Mouse (Mus musculus) spleen, postnatal 10 days (tissue): Measurements from ENCODE around the gene A930033H14Rik.

Source experiments
- DNase-seq, 2 experiments: peaks; one replicate each; pipeline ENCODE4 v3.0.0; 2021 to 2022; ENCODE audit warnings: low spot score in 2 of 2

The A930033H14Rik gene

GRCm38 (mm10) chr10:69193721-69194120, 19.2 kb downstream of the A930033H14Rik start:
- DNase-seq: no peak

GRCm38 (mm10) chr10:69192266-69192665, 20.6 kb downstream of the A930033H14Rik start:
- DNase-seq: no peak

DNA sequence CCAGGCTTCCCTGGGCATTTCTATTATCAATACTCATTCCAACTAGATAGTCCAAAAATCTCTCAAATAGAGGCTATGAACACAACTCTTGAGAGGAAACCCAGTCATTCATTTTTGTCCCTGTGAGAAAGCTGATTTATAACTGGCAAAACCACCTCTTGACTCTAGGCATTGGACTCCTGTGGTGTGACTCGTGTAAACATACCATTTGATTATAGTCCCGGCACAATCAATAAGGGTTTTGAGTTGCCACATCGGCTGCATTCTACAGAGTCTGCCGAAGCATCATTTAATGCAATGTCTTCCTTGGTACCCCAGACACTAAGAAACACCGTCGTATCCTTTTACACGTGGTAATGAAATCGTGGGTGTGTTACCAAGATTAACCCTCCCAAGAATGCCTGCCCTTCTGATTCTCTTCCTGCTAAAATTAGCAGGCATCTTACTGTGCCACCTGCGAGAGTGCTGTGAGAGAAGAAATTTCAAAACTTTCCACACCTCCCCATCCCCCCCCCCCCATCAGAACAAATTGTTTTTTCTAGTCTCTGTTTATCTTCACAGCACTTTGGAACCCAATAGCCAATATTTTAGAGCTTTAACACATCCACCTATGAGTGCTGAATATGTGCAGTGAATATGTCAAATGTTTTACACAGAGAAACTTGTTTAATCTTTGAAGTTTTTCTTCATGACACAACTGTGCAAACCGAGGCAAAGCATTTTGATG, 22.3 kb downstream of the A930033H14Rik start:
- DNase-seq: no peak

GRCm38 (mm10) chr10:69187773-69188443, 25.0 kb downstream of the A930033H14Rik start:
- DNase-seq: no peak

GRCm38 (mm10) chr10:69185894-69186893, 26.7 kb downstream of the A930033H14Rik start:
- DNase-seq: peak; percentile 12 to 66

DNA sequence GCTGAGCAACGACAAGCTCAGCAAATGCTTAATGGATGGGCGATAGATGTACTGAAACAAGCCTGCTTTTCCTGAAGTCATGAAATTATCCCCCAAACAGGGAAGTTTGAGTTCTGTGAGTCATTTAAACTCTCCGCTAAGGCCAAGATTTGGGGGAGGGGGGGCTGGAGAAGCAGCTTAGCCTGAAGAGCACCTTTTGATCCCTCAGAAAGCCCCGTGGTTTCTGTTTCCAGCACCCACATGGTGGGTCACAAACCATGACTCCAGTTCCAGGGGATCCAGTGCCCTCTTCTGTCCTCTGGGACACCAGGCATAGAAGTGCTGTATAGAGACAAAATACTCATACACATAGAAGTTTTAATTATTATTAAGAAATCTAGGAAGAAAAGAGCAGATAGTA, 27.5 kb downstream of the A930033H14Rik start:
- DNase-seq: no peak

- DNase-seq: no peak
These were observed 28.0 kb downstream of the A930033H14Rik start for GRCm38 (mm10) chr10:69184903-69185302.

- DNase-seq: no peak
These were observed 31.9 kb downstream of the A930033H14Rik start for GRCm38 (mm10) chr10:69180997-69181396.

- no peak for DNase-seq
These were observed 33.6 kb downstream of the A930033H14Rik start for GRCm38 (mm10) chr10:69179341-69179740.

DNA sequence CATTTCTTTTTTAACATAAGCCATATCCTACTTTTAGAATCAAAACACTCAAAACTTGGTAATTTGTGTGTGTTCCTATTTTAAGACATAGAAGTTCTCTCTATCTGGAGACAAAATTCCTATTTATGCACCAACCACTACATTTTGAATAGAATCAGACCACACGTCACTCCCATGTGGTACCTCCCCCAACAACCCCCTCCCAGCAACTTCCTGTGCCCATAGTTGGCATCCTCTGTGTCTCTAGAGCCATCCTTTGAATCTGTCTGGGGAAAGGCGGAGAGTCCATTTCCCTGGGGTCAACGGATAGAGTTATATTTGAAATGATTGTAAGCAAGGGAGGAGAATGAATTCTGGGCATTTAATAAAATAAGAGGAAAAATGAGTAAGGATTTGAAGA, 36.8 kb downstream of the A930033H14Rik start:
- no peak for DNase-seq

DNA sequence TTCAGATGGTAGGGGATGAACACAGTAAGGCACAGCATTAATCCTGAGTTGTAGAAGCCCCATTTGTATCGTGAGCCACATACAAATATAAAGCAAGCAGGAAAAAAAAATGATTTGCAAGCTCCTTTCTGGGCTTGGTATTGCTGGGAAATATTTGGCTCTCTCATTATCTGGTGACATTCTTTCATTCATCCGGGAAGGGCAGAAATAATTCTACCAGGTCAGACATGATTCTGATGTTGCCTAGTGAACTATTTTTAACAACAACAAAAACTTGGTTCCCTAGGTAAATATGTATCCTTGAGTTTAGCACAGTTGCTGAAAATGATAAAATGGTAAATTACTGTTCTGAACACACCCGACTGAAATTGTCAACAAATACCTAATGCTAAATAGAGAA, 40.5 kb downstream of the A930033H14Rik start:
- DNase-seq: no peak

- no peak for DNase-seq
These were observed 46.4 kb downstream of the A930033H14Rik start for GRCm38 (mm10) chr10:69166514-69166913.

DNA sequence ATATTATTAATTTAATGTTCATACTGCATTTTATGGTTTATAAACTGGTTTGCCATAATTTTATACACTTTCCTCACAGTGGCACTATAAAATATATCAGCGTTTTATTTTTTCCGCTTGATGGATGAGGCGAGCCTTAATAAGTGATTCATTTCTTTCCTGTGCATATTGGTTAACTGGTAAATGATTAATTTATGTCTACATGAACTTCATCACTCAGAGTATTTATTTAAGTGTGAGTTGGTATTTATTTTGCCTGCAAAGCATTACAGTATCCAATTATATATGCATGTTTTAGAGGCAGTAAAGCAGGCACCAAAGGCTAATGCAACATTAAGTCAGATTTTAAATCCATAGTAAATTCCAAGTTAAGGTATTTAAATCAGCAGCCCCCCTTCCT, 47.1 kb downstream of the A930033H14Rik start:
- DNase-seq: no peak

- peak in 1 of 2 experiments; percentile 21 for DNase-seq
These were observed 47.8 kb downstream of the A930033H14Rik start for GRCm38 (mm10) chr10:69165125-69165524.

DNA sequence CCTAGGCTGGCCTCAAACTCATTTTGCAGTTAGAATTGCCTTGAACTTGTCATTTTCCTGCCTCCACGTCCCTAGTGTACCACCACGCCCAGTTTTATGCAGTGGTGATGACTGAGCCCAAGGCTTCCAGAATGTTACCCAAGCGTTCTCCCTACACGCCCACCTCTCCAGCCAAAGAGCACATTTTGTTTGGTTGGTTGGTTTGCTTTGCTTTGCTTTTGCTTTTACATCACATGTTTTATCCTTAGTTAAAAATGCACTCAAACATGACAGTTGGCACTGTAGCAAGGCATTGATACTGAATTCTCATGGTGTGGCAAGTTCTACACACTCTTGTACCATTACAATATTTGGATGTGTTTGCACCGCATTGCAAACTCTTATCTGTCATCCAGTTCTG, 49.7 kb downstream of the A930033H14Rik start:
- DNase-seq: no peak

- no peak for DNase-seq
These were observed 50.3 kb downstream of the A930033H14Rik start for GRCm38 (mm10) chr10:69162577-69162976.

DNA sequence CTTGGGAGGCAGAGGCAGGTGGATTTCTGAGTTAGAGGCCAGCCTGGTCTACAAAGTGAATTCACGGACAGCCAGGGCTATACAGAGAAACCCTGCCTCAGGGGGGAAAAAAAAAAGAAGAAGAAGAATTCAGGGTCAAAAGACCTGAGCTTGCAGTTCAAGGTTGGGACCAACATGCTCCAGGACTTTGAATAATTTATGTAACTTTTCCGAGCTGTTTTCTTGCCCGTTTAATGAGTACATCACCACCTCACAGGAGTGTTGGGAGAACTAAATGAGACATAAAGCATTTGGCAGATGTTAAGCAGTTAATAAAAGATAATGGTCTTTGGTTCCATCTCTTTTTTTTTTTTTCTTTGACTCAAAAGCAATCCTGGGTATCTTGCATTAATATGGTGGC, 51.4 kb downstream of the A930033H14Rik start:
- DNase-seq: no peak

DNA sequence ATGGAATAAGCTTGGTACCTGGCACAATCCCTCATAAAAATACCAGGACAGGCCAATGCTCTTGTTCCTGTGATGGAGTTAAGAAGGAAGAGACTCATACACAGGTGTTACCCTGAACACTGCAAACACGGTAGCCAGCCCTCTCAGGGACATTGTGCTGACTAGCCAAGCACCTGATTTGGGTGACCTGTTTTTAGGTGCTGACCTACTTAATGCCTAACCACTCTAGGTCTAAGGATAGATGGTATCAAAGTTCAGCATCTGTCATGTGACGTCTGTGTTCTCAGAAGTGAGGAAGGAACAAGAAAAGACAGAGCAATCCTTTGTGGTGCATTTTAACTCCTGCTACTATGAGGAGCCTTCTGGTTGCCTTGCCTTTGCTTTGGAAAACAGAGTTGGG, 52.0 kb downstream of the A930033H14Rik start:
- no peak for DNase-seq
